In genomic region chr1:182354504-182355147, GRCm38 (mm10) we compare ENCODE assay signal across 19 mouse cellular contexts. TPM values are rescaled to one million over a fixed set of nuclear protein-coding genes. Genes with fewer than 3 reads are reported as not detected.
DNase-seq lines count a peak whose midpoint lies in the region; ATAC-seq lines count a peak whose summit lies in the region.
"Had no signal": no experiment of that assay in that cellular context is flagged by ENCODE, and none has a peak within 500 bp of the region (broad histone marks: within the 10 kb centered on the region; RNA-seq: fewer than 3 reads in every experiment).

No protein-coding gene starts in this region.

- ATAC-seq in megakaryocyte progenitor cell, adult 5-6 weeks (replicated peaks; ENCODE audit: poor library complexity): peak; percentile 66
- ATAC-seq: activated CD4-positive, CD25-positive, alpha-beta regulatory T cell, adult 4 months; forebrain, embryonic 13.5 days; forebrain, postnatal 0 days; hindbrain, embryonic 16.5 days; inflammation-experienced regulatory T-cells, adult 6 months; Patski had no signal

- intact Hi-C loops in heart, postnatal 14 days (cut with DNase I): no loop called here
- intact Hi-C loops in left cerebral cortex, postnatal 36 days (cut with DNase I): no loop called here

- DNase-seq in heart, adult 11 months: peak; percentile 64
- no peak for DNase-seq in heart, postnatal 14 days
- DNase-seq in thymus, postnatal 0 days (ENCODE audit: low spot score): peak; percentile 78
- peak; percentile 61 to 79 for DNase-seq in thymus, postnatal 36 days
- DNase-seq in cerebellum, postnatal 25 days: no peak
- DNase-seq in left cerebral cortex, postnatal 36 days (ENCODE audit: low spot score in 2 of 2): no peak
- DNase-seq in B cell, adult 2 months: no peak
- DNase-seq: adrenal gland, postnatal 14 days; cerebellum, adult 2 months; cerebellum, postnatal 10 days; forebrain, postnatal 0 days; gastrocnemius, postnatal 36 days; heart, adult 2 months had no signal

RNA-seq across cellular contexts. Expression of gene Fbxo28, which starts 13.2 kb away (rescaled TPM):
- total RNA-seq in heart, postnatal 14 days (2021): 10 to 100 TPM; 23.6 to 25.0 TPM
- total RNA-seq in megakaryocyte progenitor cell, adult 5-6 weeks (2015): 14.2 and 14.3 TPM in 2 replicates
- 10.8 and 12.7 TPM in 2 replicates for total RNA-seq in megakaryocyte progenitor cell, adult 5-6 weeks (2017)
- polyA plus RNA-seq in thymus, postnatal 0 days (2015; fragmentation: Nextera tagmentation; extraction: Ambion mirVana): 25.9 and 31.5 TPM in 2 replicates
- total RNA-seq in left cerebral cortex, postnatal 36 days (2021): 10 to 100 TPM; 50.7 to 55.3 TPM

RNA-seq across cellular contexts. Expression of gene Trp53bp2, which starts 54.3 kb away (rescaled TPM):
- 10 to 100 TPM; 12.6 to 15.5 TPM for total RNA-seq in heart, postnatal 14 days (2021)
- total RNA-seq in megakaryocyte progenitor cell, adult 5-6 weeks (2015): 12.3 and 17.5 TPM in 2 replicates
- 7.5 and 10.6 TPM in 2 replicates for total RNA-seq in megakaryocyte progenitor cell, adult 5-6 weeks (2017)
- polyA plus RNA-seq in thymus, postnatal 0 days (2015; fragmentation: Nextera tagmentation; extraction: Ambion mirVana): 10.8 and 12.2 TPM in 2 replicates
- 10 to 100 TPM; 21.9 to 23.4 TPM for total RNA-seq in left cerebral cortex, postnatal 36 days (2021)

Comparison
In these comparisons a context has a peak if more than half of its experiments do, and no peak if none do; other contexts are left out.
1. DNase-seq: peak in heart, adult 11 months (single experiment), thymus, postnatal 0 days (single experiment) and thymus, postnatal 36 days (2 of 2); none in heart, postnatal 14 days (0 of 2), cerebellum, postnatal 25 days (0 of 2), left cerebral cortex, postnatal 36 days (0 of 2) and B cell, adult 2 months (0 of 2).